Mouse (Mus musculus): ENCODE data around the gene Fat1.

DNA sequence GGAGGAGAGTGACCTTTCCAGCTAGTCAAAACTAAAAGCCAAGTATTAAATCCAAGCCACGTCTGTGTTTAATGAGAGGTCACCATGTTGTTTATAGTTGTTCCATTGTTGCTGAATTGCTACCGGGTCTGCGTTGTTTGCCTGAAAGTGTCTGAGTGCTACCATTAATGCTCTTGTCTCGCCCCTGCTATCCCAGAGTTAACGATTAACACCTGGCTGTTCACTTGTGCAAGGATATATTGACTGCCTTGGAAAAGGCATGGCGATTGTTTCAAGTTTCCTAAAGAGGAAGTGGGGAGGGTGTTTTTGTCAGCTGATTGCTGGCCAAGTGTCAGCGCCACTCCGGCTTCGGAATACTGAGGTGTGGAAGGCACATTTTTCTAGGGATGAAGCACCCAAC, 39.9 kb downstream of the Fat1 start:
- TF ChIP-seq CTCF (IDR thresholded peaks at IDR 0.05; ENCODE audit: low read depth): no peak
- no peak for TF ChIP-seq EP300 (IDR thresholded peaks at IDR 0.05; ENCODE audit: low read depth)
